Mouse (Mus musculus): ENCODE data around the gene Ppp1r32. TPM values are rescaled to one million over a fixed set of nuclear protein-coding genes. Genes with fewer than 3 reads are reported as not detected.

Ppp1r32 gene
- polyA plus RNA-seq, 1 experiment from 2014 or later: not detected

DNA sequence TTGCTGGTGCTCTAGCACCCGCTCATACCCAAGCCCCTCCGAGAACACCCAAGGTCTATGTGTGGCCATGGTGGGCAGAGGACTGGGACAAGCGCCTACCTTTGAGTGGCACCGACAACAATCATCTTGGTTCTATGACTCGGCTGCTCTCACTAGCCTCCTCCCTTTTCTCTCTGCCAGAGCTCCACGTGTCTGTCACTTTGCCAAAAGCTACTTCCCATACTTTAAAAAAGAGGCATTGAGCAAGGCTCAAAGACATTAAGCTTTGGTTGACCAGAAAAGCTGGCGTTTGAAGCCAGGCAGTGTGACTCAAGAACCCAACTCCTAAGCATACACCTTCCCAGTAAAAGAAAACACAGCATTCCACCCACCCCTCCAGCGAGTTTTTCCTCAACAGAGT is 24.6 kb downstream of the Ppp1r32 start:
- peaks cover 98% of the 10 kb centered on the region for H3K27me3 ChIP-seq (ENCODE audit: control insufficient read depth, insufficient read depth, low read length)
- H3K9me3 ChIP-seq (ENCODE audit: control insufficient read depth, low read length): no peaks in the 10 kb centered on the region

DNA sequence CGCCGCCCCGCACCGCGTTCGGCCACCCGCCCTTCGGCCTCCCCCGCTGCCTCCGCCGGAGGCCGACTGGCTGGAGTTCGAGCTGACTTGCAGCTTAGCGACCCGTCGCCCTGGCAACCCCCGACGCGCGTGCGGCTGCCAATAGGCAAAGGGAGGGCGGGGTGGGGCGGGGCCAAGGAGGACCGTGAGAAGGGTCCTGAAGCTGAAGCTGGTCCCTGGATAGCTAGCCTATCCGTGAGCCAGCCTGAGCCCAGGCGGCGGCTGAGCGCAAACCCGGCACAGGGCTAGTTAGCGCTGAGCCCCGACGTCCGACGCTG is 25.3 kb downstream of the Ppp1r32 start:
- peak overlapping the region; percentile 50 to 51 for H3K4me3 ChIP-seq (ENCODE audit: control insufficient read depth in 1 of 2, insufficient read depth in 1 of 2, low read depth in 1 of 2, low read length in 2 of 2)
- H3K36me3 ChIP-seq (ENCODE audit: control insufficient read depth, insufficient read depth, low read length): no peaks in the 10 kb centered on the region
- H3K27me3 ChIP-seq (ENCODE audit: control insufficient read depth, insufficient read depth, low read length): peaks cover 98% of the 10 kb centered on the region
- H3K4me2 ChIP-seq (ENCODE audit: low read length): peak overlapping the region; percentile 74
- no peak for ATAC-seq (ENCODE audit: insufficient number of reproducible peaks, insufficient read depth, low FRiP score, low read depth)
- peaks cover 9 to 20% of the 10 kb centered on the region in 2 experiments for H3K4me1 ChIP-seq (ENCODE audit: control insufficient read depth in 2 of 2, insufficient read depth in 2 of 2, low read length in 2 of 2)
- under 1% methylated on average over 28 of the region's 34 CpGs for WGBS
- H3K9me3 ChIP-seq (ENCODE audit: control insufficient read depth, low read length): no peaks in the 10 kb centered on the region
- H3K27ac ChIP-seq (replicated peaks in 1 of 2; ENCODE audit: control insufficient read depth in 1 of 2, insufficient read depth in 1 of 2, low read depth in 2 of 2, low read length in 2 of 2): no peak overlapping the region
- H3K9ac ChIP-seq (ENCODE audit: low read length): no peak overlapping the region

More for the DNA sequence above, 24.6 kb downstream of the Ppp1r32 start:
- Histone ChIP-seq H3K27ac (replicated peaks in 1 of 2; ENCODE audit: control insufficient read depth in 1 of 2, insufficient read depth in 1 of 2, low read depth in 2 of 2, low read length in 2 of 2) (no peak overlapping the region), H3K36me3 (ENCODE audit: control insufficient read depth, insufficient read depth, low read length) (no peaks in the 10 kb centered on the region), H3K4me1 (ENCODE audit: control insufficient read depth in 2 of 2, insufficient read depth in 2 of 2, low read length in 2 of 2) (peaks cover 9 to 20% of the 10 kb centered on the region in 2 experiments), H3K4me2 (ENCODE audit: low read length) (peak overlapping the region; percentile 74), H3K9ac (ENCODE audit: low read length) (no peak overlapping the region), H3K4me3 (ENCODE audit: control insufficient read depth in 1 of 2, insufficient read depth in 1 of 2, low read depth in 1 of 2, low read length in 2 of 2) (peak overlapping the region; percentile 5 to 50; a peak in 2 of 4 replicates)
- ATAC-seq (ENCODE audit: insufficient number of reproducible peaks, insufficient read depth, low FRiP score, low read depth): no peak
- WGBS: 21% methylated on average over 8 of the region's 8 CpGs

DNA sequence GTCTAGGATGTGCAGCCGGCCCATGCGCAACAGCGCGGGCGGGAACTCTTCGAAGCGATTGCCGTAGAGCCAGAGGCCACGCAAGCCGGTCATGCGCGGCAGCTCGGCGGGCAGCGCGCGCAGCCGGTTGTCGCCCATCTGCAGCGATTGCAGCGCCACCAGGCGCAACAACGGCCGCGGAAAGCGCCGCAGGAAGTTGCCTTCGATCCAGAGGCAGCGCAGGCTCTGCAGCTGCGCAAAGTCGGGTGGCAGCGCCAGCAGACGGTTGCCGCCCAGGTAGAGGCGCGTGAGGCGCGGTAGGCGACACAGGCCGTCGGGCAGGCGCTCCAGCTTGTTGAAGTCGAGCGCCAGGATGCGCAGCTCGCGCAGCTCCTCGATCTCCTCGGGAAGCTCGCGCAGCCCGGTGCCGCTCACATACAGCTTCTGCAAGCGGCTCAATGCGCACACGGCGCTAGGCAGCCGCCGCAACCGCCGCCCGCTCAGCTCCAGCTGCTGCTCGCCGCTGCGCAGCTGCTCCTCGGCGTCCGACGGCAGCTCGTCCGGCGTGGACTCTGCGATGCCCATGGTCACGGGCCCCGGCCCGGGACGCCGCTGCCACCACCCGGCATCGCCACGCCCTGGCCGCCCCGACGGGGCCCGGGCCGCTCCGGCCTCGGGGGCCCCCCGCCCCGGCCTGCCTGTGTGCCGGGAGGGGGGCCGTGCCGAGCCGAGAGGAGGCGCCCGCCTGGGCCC is 25.8 kb downstream of the Ppp1r32 start, which contains the start of gene Lrrc10b:
Gene Lrrc10b (minus strand): TSS at position 722 of the 732 bp plus-strand sequence.
- H3K4me2 ChIP-seq (ENCODE audit: low read length): peak within 1 kb of the TSS; percentile 74
- H3K27ac ChIP-seq (replicated peaks in 1 of 2; ENCODE audit: control insufficient read depth in 1 of 2, insufficient read depth in 1 of 2, low read depth in 2 of 2, low read length in 2 of 2): no peak within 1 kb of the TSS
- no peaks in the 10 kb centered on the region for H3K9me3 ChIP-seq (ENCODE audit: control insufficient read depth, low read length)
- H3K4me1 ChIP-seq (ENCODE audit: control insufficient read depth in 2 of 2, insufficient read depth in 2 of 2, low read length in 2 of 2): peaks cover 9 to 20% of the 10 kb centered on the region in 2 experiments
- ATAC-seq (ENCODE audit: insufficient number of reproducible peaks, insufficient read depth, low FRiP score, low read depth): no peak
- WGBS: under 1% methylated on average over 69 of the region's 96 CpGs
- peak within 1 kb of the TSS; percentile 50 to 51 for H3K4me3 ChIP-seq (ENCODE audit: control insufficient read depth in 1 of 2, insufficient read depth in 1 of 2, low read depth in 1 of 2, low read length in 2 of 2)
- peak within 1 kb of the TSS; percentile 34; the same call in 1 of the 2 replicates for H3K9ac ChIP-seq (ENCODE audit: low read length)
- H3K27me3 ChIP-seq (ENCODE audit: control insufficient read depth, insufficient read depth, low read length): peaks cover 98% of the 10 kb centered on the region
- no peaks in the 10 kb centered on the region for H3K36me3 ChIP-seq (ENCODE audit: control insufficient read depth, insufficient read depth, low read length)

DNA sequence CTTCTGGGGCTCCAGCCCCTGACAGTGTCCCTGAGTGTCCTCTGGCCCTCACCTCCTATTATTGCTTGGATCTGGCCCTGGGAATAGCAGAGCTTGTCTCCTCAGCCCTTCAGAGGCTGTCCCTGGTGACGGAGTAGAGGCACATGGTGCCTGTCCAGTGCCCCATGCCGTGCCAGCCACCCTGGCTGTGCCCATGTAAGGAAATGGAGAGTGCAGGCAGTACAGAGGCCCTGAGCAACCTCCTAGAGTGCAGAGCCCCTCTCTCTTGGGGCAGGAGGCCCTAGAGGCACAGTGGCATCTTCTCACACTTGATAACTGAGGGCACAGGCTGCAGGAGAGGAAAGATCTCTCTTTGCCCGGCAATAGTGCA is 27.3 kb downstream of the Ppp1r32 start:
- H3K36me3 ChIP-seq (ENCODE audit: control insufficient read depth, insufficient read depth, low read length): no peaks in the 10 kb centered on the region
- no peak overlapping the region for H3K4me3 ChIP-seq (ENCODE audit: control insufficient read depth in 1 of 2, insufficient read depth in 1 of 2, low read depth in 1 of 2, low read length in 2 of 2)
- no peak for ATAC-seq (ENCODE audit: insufficient number of reproducible peaks, insufficient read depth, low FRiP score, low read depth)
- H3K27me3 ChIP-seq (ENCODE audit: control insufficient read depth, insufficient read depth, low read length): peaks cover 98% of the 10 kb centered on the region
- no peak overlapping the region for H3K4me2 ChIP-seq (ENCODE audit: low read length)
- no peak overlapping the region for H3K9ac ChIP-seq (ENCODE audit: low read length)
- 64% methylated on average over 3 of the region's 3 CpGs for WGBS
- H3K27ac ChIP-seq (replicated peaks in 1 of 2; ENCODE audit: control insufficient read depth in 1 of 2, insufficient read depth in 1 of 2, low read depth in 2 of 2, low read length in 2 of 2): no peak overlapping the region
- H3K9me3 ChIP-seq (ENCODE audit: control insufficient read depth, low read length): no peaks in the 10 kb centered on the region
- peaks cover 9 to 20% of the 10 kb centered on the region in 2 experiments for H3K4me1 ChIP-seq (ENCODE audit: control insufficient read depth in 2 of 2, insufficient read depth in 2 of 2, low read length in 2 of 2)

DNA sequence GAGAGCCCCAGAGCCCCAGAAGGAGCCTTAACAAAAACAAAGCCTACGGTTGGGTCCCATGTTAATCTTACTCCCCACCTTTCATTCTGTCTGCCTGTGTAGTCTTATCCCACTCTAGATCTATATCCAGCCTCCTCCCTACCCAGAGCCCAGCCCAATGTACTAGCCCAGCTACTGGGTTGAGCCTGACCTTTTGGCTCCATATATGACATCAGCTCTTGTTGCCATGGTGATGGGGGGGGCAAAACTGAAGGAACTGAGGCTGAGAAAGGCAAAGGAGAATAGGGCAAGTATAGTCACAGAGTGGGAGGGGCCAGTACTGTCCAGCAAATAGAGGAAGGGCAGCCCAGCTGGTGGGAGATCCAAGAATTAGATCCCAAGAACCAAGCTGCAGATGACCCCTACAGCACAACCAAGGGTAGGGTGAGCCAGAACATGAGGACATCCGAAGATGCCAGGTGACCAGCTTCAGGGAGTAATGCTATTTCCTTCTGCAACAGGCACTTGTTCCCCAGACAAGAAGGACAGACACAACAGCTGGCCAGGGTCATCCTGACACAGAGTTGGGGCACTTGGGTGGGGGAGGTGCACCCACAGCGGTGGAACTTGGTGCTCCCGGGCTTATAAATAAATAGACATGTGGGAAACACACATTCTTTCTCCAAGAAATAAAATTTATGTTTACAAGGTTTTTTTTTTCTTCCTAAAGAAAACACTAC is 27.9 kb downstream of the Ppp1r32 start:
- Histone ChIP-seq H3K9me3 (ENCODE audit: control insufficient read depth, low read length) (no peaks in the 10 kb centered on the region), H3K4me3 (ENCODE audit: control insufficient read depth in 1 of 2, insufficient read depth in 1 of 2, low read depth in 1 of 2, low read length in 2 of 2) (no peak overlapping the region), H3K27me3 (ENCODE audit: control insufficient read depth, insufficient read depth, low read length) (peaks cover 98% of the 10 kb centered on the region), H3K4me1 (ENCODE audit: control insufficient read depth in 2 of 2, insufficient read depth in 2 of 2, low read length in 2 of 2) (peaks cover 9 to 20% of the 10 kb centered on the region in 2 experiments), H3K4me2 (ENCODE audit: low read length) (no peak overlapping the region), H3K27ac (replicated peaks in 1 of 2; ENCODE audit: control insufficient read depth in 1 of 2, insufficient read depth in 1 of 2, low read depth in 2 of 2, low read length in 2 of 2) (no peak overlapping the region), H3K9ac (ENCODE audit: low read length) (no peak overlapping the region), H3K36me3 (ENCODE audit: control insufficient read depth, insufficient read depth, low read length) (no peaks in the 10 kb centered on the region)
- no peak for ATAC-seq (ENCODE audit: insufficient number of reproducible peaks, insufficient read depth, low FRiP score, low read depth)
- WGBS: 51% methylated on average over 4 of the region's 4 CpGs

DNA sequence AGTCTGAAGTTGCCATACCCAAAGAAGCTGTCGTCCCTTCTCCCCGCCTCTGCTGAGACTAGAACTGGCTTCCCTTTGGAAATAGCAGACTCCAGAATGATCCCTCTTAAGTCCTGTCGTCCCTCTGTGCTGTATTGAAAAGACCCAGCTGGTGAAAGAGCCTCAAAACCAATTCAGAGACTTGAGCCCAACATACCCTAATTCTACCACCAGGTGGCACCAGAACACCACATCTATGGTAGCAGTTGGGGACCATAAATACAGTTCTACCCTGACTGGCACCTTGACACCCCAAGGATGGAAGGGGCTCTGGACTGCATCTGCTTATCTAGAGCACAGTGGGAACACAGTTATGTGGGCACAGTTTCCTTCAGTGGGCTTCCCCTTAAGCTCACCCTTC is 33.0 kb downstream of the Ppp1r32 start:
- 0% methylated on average over 3 of the region's 3 CpGs for WGBS
- Histone ChIP-seq H3K4me2 (ENCODE audit: low read length) (no peak overlapping the region), H3K27me3 (ENCODE audit: control insufficient read depth, insufficient read depth, low read length) (peaks cover 46% of the 10 kb centered on the region), H3K27ac (replicated peaks in 1 of 2; ENCODE audit: control insufficient read depth in 1 of 2, insufficient read depth in 1 of 2, low read depth in 2 of 2, low read length in 2 of 2) (no peak overlapping the region), H3K4me1 (ENCODE audit: control insufficient read depth in 2 of 2, insufficient read depth in 2 of 2, low read length in 2 of 2) (no peaks in the 10 kb centered on the region), H3K4me3 (ENCODE audit: control insufficient read depth in 1 of 2, insufficient read depth in 1 of 2, low read depth in 1 of 2, low read length in 2 of 2) (no peak overlapping the region), H3K36me3 (ENCODE audit: control insufficient read depth, insufficient read depth, low read length) (no peaks in the 10 kb centered on the region), H3K9ac (ENCODE audit: low read length) (no peak overlapping the region), H3K9me3 (ENCODE audit: control insufficient read depth, low read length) (no peaks in the 10 kb centered on the region)
- no peak for ATAC-seq (ENCODE audit: insufficient number of reproducible peaks, insufficient read depth, low FRiP score, low read depth)

DNA sequence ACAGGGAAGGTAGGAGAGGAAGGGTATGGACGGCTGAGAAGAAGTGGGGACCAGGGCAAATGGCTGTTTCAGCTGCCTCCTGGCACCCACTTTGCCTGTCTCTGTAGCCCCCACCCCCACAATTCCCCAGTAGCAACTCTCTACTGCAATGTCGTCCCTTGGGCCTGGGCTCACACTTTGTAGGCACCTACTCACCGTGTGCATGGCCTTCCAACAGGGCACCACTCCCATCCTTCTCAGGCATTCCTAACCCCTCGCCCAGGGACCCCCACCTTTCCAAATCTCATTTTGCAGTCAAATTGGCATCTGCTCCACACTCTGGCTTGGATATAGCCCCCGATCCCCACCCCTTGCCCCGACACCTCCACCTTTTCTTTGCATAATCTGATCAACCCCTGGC is 33.5 kb downstream of the Ppp1r32 start:
- Histone ChIP-seq H3K4me3 (ENCODE audit: control insufficient read depth in 1 of 2, insufficient read depth in 1 of 2, low read depth in 1 of 2, low read length in 2 of 2) (no peak overlapping the region), H3K27me3 (ENCODE audit: control insufficient read depth, insufficient read depth, low read length) (peaks cover 41% of the 10 kb centered on the region), H3K4me2 (ENCODE audit: low read length) (no peak overlapping the region), H3K27ac (replicated peaks in 1 of 2; ENCODE audit: control insufficient read depth in 1 of 2, insufficient read depth in 1 of 2, low read depth in 2 of 2, low read length in 2 of 2) (no peak overlapping the region), H3K36me3 (ENCODE audit: control insufficient read depth, insufficient read depth, low read length) (no peaks in the 10 kb centered on the region), H3K9me3 (ENCODE audit: control insufficient read depth, low read length) (no peaks in the 10 kb centered on the region), H3K9ac (ENCODE audit: low read length) (no peak overlapping the region), H3K4me1 (ENCODE audit: control insufficient read depth in 2 of 2, insufficient read depth in 2 of 2, low read length in 2 of 2) (no peaks in the 10 kb centered on the region)
- no peak for ATAC-seq (ENCODE audit: insufficient number of reproducible peaks, insufficient read depth, low FRiP score, low read depth)
- 46% methylated on average over 6 of the region's 6 CpGs for WGBS
